Mouse (Mus musculus): ENCODE results near the gene Snf8. TPM values are rescaled to one million over a fixed set of nuclear protein-coding genes. Genes with fewer than 3 reads are reported as not detected.

Snf8 gene
- total and polyA plus RNA-seq, 2 experiments from 2014 or later, result 23.2 to 114 TPM

DNA sequence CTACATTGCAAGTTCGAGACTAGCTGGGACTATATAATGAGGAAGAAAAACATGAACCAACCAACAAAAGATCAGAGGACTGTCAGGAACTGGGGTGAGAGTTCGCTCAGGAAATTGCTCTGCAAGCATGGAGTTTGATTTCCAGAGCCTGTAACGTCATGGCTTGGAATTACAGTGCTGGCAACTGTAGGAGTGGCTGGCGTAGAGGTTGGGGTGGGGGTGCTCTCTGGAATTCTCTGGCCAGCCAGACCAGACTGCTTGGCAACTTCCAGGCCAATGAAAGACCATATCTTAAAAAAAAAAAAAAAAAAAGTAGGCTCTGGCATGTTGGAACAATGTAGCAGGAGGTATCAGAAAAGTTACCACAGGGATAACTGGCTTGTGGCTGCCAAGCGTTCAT is 46.1 kb downstream of the Snf8 start:
- Histone ChIP-seq H3K9me3 (ENCODE audit: low read length) (no peaks in the 10 kb centered on the region), H3K4me1 (ENCODE audit: insufficient read depth, low read length) (no peaks in the 10 kb centered on the region), H3K27ac (ENCODE audit: low read depth, low read length) (no peak overlapping the region), H3K36me3 (ENCODE audit: insufficient read depth, low read length) (no peaks in the 10 kb centered on the region), H3K9ac (replicated peaks; ENCODE audit: low read length, poor library complexity, severe bottlenecking) (no peak overlapping the region), H3K27me3 (ENCODE audit: insufficient read depth, low read length) (no peaks in the 10 kb centered on the region), H3K4me2 (ENCODE audit: low read depth, low read length, poor library complexity, severe bottlenecking) (no peak overlapping the region), H3K4me3 (ENCODE audit: low read depth, low read length) (no peak overlapping the region)
- DNase-seq (ENCODE audit: low spot score) (no peak), ATAC-seq (ENCODE audit: low FRiP score) (no peak)
- TF ChIP-seq CTCF (IDR thresholded peaks at IDR 0.05), result no peak
- WGBS, result 77% methylated on average over 5 of the region's 5 CpGs

GRCm38 (mm10) chr11:96082682-96083081 is 48.0 kb downstream of the Snf8 start:
- H3K4me2 ChIP-seq (ENCODE audit: low read depth, low read length, poor library complexity, severe bottlenecking), result no peak overlapping the region

GRCm38 (mm10) chr11:96087981-96088380 is 53.3 kb downstream of the Snf8 start:
- Histone ChIP-seq H3K4me2 (ENCODE audit: low read depth, low read length, poor library complexity, severe bottlenecking) (no peak overlapping the region), H3K4me1 (ENCODE audit: insufficient read depth, low read length) (no peaks in the 10 kb centered on the region), H3K27me3 (ENCODE audit: insufficient read depth, low read length) (no peaks in the 10 kb centered on the region), H3K9me3 (ENCODE audit: low read length) (no peaks in the 10 kb centered on the region), H3K9ac (replicated peaks; ENCODE audit: low read length, poor library complexity, severe bottlenecking) (no peak overlapping the region), H3K4me3 (ENCODE audit: low read depth, low read length) (no peak overlapping the region), H3K36me3 (ENCODE audit: insufficient read depth, low read length) (no peaks in the 10 kb centered on the region), H3K27ac (ENCODE audit: low read depth, low read length) (no peak overlapping the region)
- no peak for TF ChIP-seq CTCF (IDR thresholded peaks at IDR 0.05)
- WGBS, result 93% methylated on average over 6 of the region's 6 CpGs
- DNase-seq (ENCODE audit: low spot score), result no peak
- no peak for ATAC-seq (ENCODE audit: low FRiP score)

More at GRCm38 (mm10) chr11:96082682-96083081, 48.0 kb downstream of the Snf8 start:
- no peak overlapping the region for H3K27ac ChIP-seq (ENCODE audit: low read depth, low read length)
- H3K9me3 ChIP-seq (ENCODE audit: low read length), result no peaks in the 10 kb centered on the region
- no peaks in the 10 kb centered on the region for H3K27me3 ChIP-seq (ENCODE audit: insufficient read depth, low read length)
- H3K9ac ChIP-seq (replicated peaks; ENCODE audit: low read length, poor library complexity, severe bottlenecking), result no peak overlapping the region
- ATAC-seq (ENCODE audit: low FRiP score), result no peak
- no peak for DNase-seq (ENCODE audit: low spot score)
- WGBS, result 69% methylated on average over 3 of the region's 3 CpGs
- H3K36me3 ChIP-seq (ENCODE audit: insufficient read depth, low read length), result no peaks in the 10 kb centered on the region
- no peak for TF ChIP-seq CTCF (IDR thresholded peaks at IDR 0.05)
- H3K4me3 ChIP-seq (ENCODE audit: low read depth, low read length), result no peak overlapping the region
- no peaks in the 10 kb centered on the region for H3K4me1 ChIP-seq (ENCODE audit: insufficient read depth, low read length)

GRCm38 (mm10) chr11:96091073-96091472 is 56.4 kb downstream of the Snf8 start:
- Histone ChIP-seq H3K4me3 (ENCODE audit: low read depth, low read length) (no peak overlapping the region), H3K9me3 (ENCODE audit: low read length) (no peaks in the 10 kb centered on the region), H3K4me2 (ENCODE audit: low read depth, low read length, poor library complexity, severe bottlenecking) (no peak overlapping the region), H3K27me3 (ENCODE audit: insufficient read depth, low read length) (no peaks in the 10 kb centered on the region), H3K9ac (replicated peaks; ENCODE audit: low read length, poor library complexity, severe bottlenecking) (no peak overlapping the region), H3K27ac (ENCODE audit: low read depth, low read length) (no peak overlapping the region), H3K36me3 (ENCODE audit: insufficient read depth, low read length) (no peaks in the 10 kb centered on the region), H3K4me1 (ENCODE audit: insufficient read depth, low read length) (no peaks in the 10 kb centered on the region)
- peak; percentile 51 for TF ChIP-seq CTCF (IDR thresholded peaks at IDR 0.05)
- no peak for ATAC-seq (ENCODE audit: low FRiP score)
- no peak for DNase-seq (ENCODE audit: low spot score)
- 56% methylated on average over 2 of the region's 2 CpGs for WGBS

DNA sequence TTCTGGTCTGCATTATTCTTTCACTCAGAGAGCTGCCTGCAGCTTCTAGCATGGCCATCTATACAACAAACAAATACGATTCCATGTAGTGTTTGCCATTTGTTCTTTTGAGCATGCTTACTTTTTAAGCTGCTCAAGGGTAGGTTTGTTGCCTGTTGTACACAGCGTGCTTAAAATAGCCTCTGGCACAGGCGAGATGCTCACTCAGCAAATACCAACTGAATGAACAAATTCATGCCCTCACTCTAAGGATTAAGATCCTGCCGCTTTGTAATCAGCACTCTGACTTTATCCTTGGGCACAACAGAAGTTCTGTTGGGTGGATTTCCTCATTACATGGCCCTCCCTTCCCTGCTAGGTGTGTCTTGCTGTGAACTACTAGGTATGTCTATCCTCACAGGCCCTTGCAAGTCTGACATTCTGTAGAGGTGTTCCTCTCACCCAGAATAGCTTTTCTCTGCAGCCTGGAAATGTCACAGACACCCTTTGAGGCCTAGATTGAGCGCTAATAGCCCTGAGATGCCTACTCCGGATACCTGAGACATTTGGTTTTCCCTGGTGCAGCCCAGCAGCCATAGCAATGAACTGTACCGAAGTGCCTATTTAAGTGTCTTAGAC is 58.1 kb downstream of the Snf8 start:
- Histone ChIP-seq H3K9me3 (ENCODE audit: low read length) (no peaks in the 10 kb centered on the region), H3K4me1 (ENCODE audit: insufficient read depth, low read length) (no peaks in the 10 kb centered on the region), H3K27ac (ENCODE audit: low read depth, low read length) (no peak overlapping the region), H3K36me3 (ENCODE audit: insufficient read depth, low read length) (no peaks in the 10 kb centered on the region), H3K27me3 (ENCODE audit: insufficient read depth, low read length) (no peaks in the 10 kb centered on the region), H3K4me2 (ENCODE audit: low read depth, low read length, poor library complexity, severe bottlenecking) (no peak overlapping the region), H3K4me3 (ENCODE audit: low read depth, low read length) (no peak overlapping the region), H3K9ac (replicated peaks; ENCODE audit: low read length, poor library complexity, severe bottlenecking) (no peak overlapping the region)
- no peak for TF ChIP-seq CTCF (IDR thresholded peaks at IDR 0.05)
- WGBS, result 41% methylated on average over 7 of the region's 7 CpGs
- DNase-seq (ENCODE audit: low spot score), result no peak
- ATAC-seq (ENCODE audit: low FRiP score), result no peak

- Histone ChIP-seq H3K9ac (replicated peaks; ENCODE audit: low read length, poor library complexity, severe bottlenecking) (no peak overlapping the region), H3K36me3 (ENCODE audit: insufficient read depth, low read length) (no peaks in the 10 kb centered on the region), H3K27me3 (ENCODE audit: insufficient read depth, low read length) (no peaks in the 10 kb centered on the region), H3K4me2 (ENCODE audit: low read depth, low read length, poor library complexity, severe bottlenecking) (no peak overlapping the region), H3K4me1 (ENCODE audit: insufficient read depth, low read length) (no peaks in the 10 kb centered on the region), H3K4me3 (ENCODE audit: low read depth, low read length) (no peak overlapping the region), H3K9me3 (ENCODE audit: low read length) (no peaks in the 10 kb centered on the region), H3K27ac (ENCODE audit: low read depth, low read length) (no peak overlapping the region)
- DNase-seq (ENCODE audit: low spot score) (peak; percentile 31), ATAC-seq (ENCODE audit: low FRiP score) (no peak)
- peak; percentile 77 for TF ChIP-seq CTCF (IDR thresholded peaks at IDR 0.05)
- WGBS, result 14% methylated on average over 3 of the region's 3 CpGs
Measured at GRCm38 (mm10) chr11:96093361-96093760, 58.7 kb downstream of the Snf8 start.

Other genes with a start within 250 kb of the Snf8 start
- 0.85 and 2.1 TPM in 2 replicates for gene Phospho1, start 210.4 kb upstream of the Snf8 start, total RNA-seq (2014; rRNA removed)
- gene Phospho1, start 210.4 kb upstream of the Snf8 start, polyA plus RNA-seq (2015; fragmentation: Nextera tagmentation; extraction: Ambion mirVana), result not detected in 2 replicates
- 2.9 and 3.3 TPM in 2 replicates for gene Gngt2, start 197.7 kb upstream of the Snf8 start, total RNA-seq (2014; rRNA removed)
- 2.4 TPM in 2 replicates for gene Gngt2, start 197.7 kb upstream of the Snf8 start, polyA plus RNA-seq (2015; fragmentation: Nextera tagmentation; extraction: Ambion mirVana)
- 1.0 and 1.1 TPM in 2 replicates for gene Abi3, start 192.4 kb upstream of the Snf8 start, total RNA-seq (2014; rRNA removed)
- gene Abi3, start 192.4 kb upstream of the Snf8 start, polyA plus RNA-seq (2015; fragmentation: Nextera tagmentation; extraction: Ambion mirVana), result 1.5 TPM in 2 replicates
- gene B4galnt2, start 120.0 kb upstream of the Snf8 start, total RNA-seq (2014; rRNA removed), result not detected in 2 replicates
- not detected in 2 replicates for gene B4galnt2, start 120.0 kb upstream of the Snf8 start, polyA plus RNA-seq (2015; fragmentation: Nextera tagmentation; extraction: Ambion mirVana)
- 2.2 and 3.2 TPM in 2 replicates for gene Igf2bp1, start 28.9 kb upstream of the Snf8 start, total RNA-seq (2014; rRNA removed)
- 1.2 and 1.3 TPM in 2 replicates for gene Igf2bp1, start 28.9 kb upstream of the Snf8 start, polyA plus RNA-seq (2015; fragmentation: Nextera tagmentation; extraction: Ambion mirVana)
- not detected in 2 replicates for gene Gip, start 10.3 kb upstream of the Snf8 start, total RNA-seq (2014; rRNA removed)
- not detected in 2 replicates for gene Gip, start 10.3 kb upstream of the Snf8 start, polyA plus RNA-seq (2015; fragmentation: Nextera tagmentation; extraction: Ambion mirVana)
- gene Ube2z, start 30.5 kb downstream of the Snf8 start, total RNA-seq (2014; rRNA removed), result 59.7 and 62.2 TPM in 2 replicates
- 33.0 and 36.0 TPM in 2 replicates for gene Ube2z, start 30.5 kb downstream of the Snf8 start, polyA plus RNA-seq (2015; fragmentation: Nextera tagmentation; extraction: Ambion mirVana)
- 469 and 710 TPM in 2 replicates for gene Atp5g1, start 40.8 kb downstream of the Snf8 start, total RNA-seq (2014; rRNA removed)
- gene Atp5g1, start 40.8 kb downstream of the Snf8 start, polyA plus RNA-seq (2015; fragmentation: Nextera tagmentation; extraction: Ambion mirVana), result 984 and 1,088 TPM in 2 replicates
- not detected in 2 replicates for gene Calcoco2, start 77.1 kb downstream of the Snf8 start, total RNA-seq (2014; rRNA removed)
- gene Calcoco2, start 77.1 kb downstream of the Snf8 start, polyA plus RNA-seq (2015; fragmentation: Nextera tagmentation; extraction: Ambion mirVana), result not detected in 2 replicates
- 0.16 and 0.38 TPM in 2 replicates for gene Ttll6, start 98.9 kb downstream of the Snf8 start, total RNA-seq (2014; rRNA removed)
- 0.16 and 0.39 TPM in 2 replicates for gene Ttll6, start 98.9 kb downstream of the Snf8 start, polyA plus RNA-seq (2015; fragmentation: Nextera tagmentation; extraction: Ambion mirVana)
- gene Hoxb13, start 159.4 kb downstream of the Snf8 start, total RNA-seq (2014; rRNA removed), result not detected in 2 replicates
- gene Hoxb13, start 159.4 kb downstream of the Snf8 start, polyA plus RNA-seq (2015; fragmentation: Nextera tagmentation; extraction: Ambion mirVana), result not detected in 2 replicates
- not detected in 2 replicates for gene Hoxb9, start 236.6 kb downstream of the Snf8 start, total RNA-seq (2014; rRNA removed)
- gene Hoxb9, start 236.6 kb downstream of the Snf8 start, polyA plus RNA-seq (2015; fragmentation: Nextera tagmentation; extraction: Ambion mirVana), result not detected in 2 replicates
- 3.4 TPM in 1 of 2 replicates, not detected in the other for gene Hoxb8, start 247.0 kb downstream of the Snf8 start, total RNA-seq (2014; rRNA removed)
- not detected in 2 replicates for gene Hoxb8, start 247.0 kb downstream of the Snf8 start, polyA plus RNA-seq (2015; fragmentation: Nextera tagmentation; extraction: Ambion mirVana)